10 mouse cellular contexts compared by ENCODE assay signal in the genomic region with DNA sequence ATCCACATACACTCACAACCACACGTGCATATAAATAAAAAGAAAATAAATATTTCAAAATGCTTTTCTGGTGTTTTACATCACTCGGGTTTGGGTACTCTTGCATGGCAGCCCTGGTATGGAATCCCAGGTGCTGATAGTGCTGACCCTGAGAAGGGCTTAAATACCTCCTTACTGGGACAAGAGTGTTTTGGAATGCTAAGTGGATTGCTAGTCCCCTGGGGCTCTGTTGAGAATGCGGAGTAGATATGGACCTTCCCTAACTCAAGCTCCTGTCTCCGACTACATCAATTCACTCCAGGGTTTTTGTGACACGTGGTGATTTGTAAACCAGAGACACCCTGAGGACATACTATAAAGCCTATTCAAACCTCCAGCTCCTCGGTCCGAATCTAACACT. TPM values are rescaled to one million over a fixed set of nuclear protein-coding genes. Genes with fewer than 3 reads are reported as not detected.
DNase-seq lines count a peak whose midpoint lies in the region; ATAC-seq and TF ChIP-seq lines count a peak whose summit lies in the region.
"Had no signal": no experiment of that assay in that cellular context is flagged by ENCODE, and none has a peak within 500 bp of the region (broad histone marks: within the 10 kb centered on the region; RNA-seq: fewer than 3 reads in every experiment).

No protein-coding gene starts in this region.

- no peak overlapping the region for H3K27ac ChIP-seq in cerebellum, adult 2 months (ENCODE audit: insufficient read depth, low read length)
- H3K27ac ChIP-seq in heart, postnatal 0 days (ENCODE audit: low read depth): peak overlapping the region; percentile 69
- peak overlapping the region; percentile 87 for H3K27ac ChIP-seq in lung, embryonic 16.5 days (ENCODE audit: low read length)
- peak overlapping the region; percentile 11; the same call in 1 of the 2 replicates for H3K27ac ChIP-seq in stomach, embryonic 14.5 days (ENCODE audit: low read length)
- H3K27ac ChIP-seq: hindbrain, embryonic 13.5 days; neural tube, embryonic 12.5 days had no signal

- no peaks in the 10 kb centered on the region for H3K36me3 ChIP-seq in heart, postnatal 0 days (replicated peaks; ENCODE audit: control insufficient read depth, insufficient read depth, low read length)
- no peaks in the 10 kb centered on the region for H3K36me3 ChIP-seq in lung, embryonic 16.5 days (ENCODE audit: control insufficient read depth, insufficient read depth, low read length)
- H3K36me3 ChIP-seq in stomach, embryonic 14.5 days (ENCODE audit: control insufficient read depth, insufficient read depth, low read length): no peaks in the 10 kb centered on the region
- H3K36me3 ChIP-seq: hindbrain, embryonic 13.5 days; neural tube, embryonic 12.5 days had no signal

- no peak for TF ChIP-seq EP300 in heart, postnatal 0 days (IDR thresholded peaks at IDR 0.05; ENCODE audit: low read depth)

- 63% methylated on average over 7 of the region's 7 CpGs for WGBS in cerebellum, adult 2 months
- 13% methylated on average over 7 of the region's 7 CpGs for WGBS in heart, postnatal 0 days
- 35% methylated on average over 7 of the region's 7 CpGs for WGBS in lung, embryonic 16.5 days
- 45% methylated on average over 7 of the region's 7 CpGs for WGBS in stomach, embryonic 14.5 days

- H3K4me1 ChIP-seq in cerebellum, adult 2 months (ENCODE audit: control insufficient read depth, insufficient read depth, low read length): peaks cover 33% of the 10 kb centered on the region
- peaks cover 37% of the 10 kb centered on the region for H3K4me1 ChIP-seq in heart, postnatal 0 days (ENCODE audit: control insufficient read depth, insufficient read depth)
- H3K4me1 ChIP-seq in lung, embryonic 16.5 days (replicated peaks; ENCODE audit: control insufficient read depth, insufficient read depth, low read length): peaks cover 40% of the 10 kb centered on the region
- peaks cover 23% of the 10 kb centered on the region for H3K4me1 ChIP-seq in stomach, embryonic 14.5 days (ENCODE audit: control insufficient read depth, insufficient read depth, low read length)

- ATAC-seq in heart, postnatal 0 days (ENCODE audit: insufficient read depth, low read depth): no peak
- ATAC-seq in lung, embryonic 16.5 days (ENCODE audit: low read depth): peak; percentile 23; the same call in 1 of the 2 replicates
- ATAC-seq in stomach, embryonic 14.5 days (ENCODE audit: insufficient number of reproducible peaks, insufficient read depth, low FRiP score, low read depth): no peak

- DNase-seq in cerebellum, adult 11-12 months: peak; percentile 33
- DNase-seq in cerebellum, adult 2 months: no peak
- no peak for DNase-seq in heart, postnatal 0 days (ENCODE audit: low spot score)
- no peak for DNase-seq in heart, adult 9 months (ENCODE audit: low spot score in 2 of 2)
- DNase-seq in lung, adult 18-20 months: no peak
- no peak for DNase-seq in adrenal gland, postnatal 36 days

- H3K4me3 ChIP-seq in cerebellum, adult 2 months (replicated peaks; ENCODE audit: insufficient read depth, low read depth, low read length): no peak overlapping the region
- 0 out of 2 replicates have a peak overlapping the region, but pooled peaks have one; percentile 1 for H3K4me3 ChIP-seq in heart, postnatal 0 days (ENCODE audit: low read depth, low read length)
- 0 out of 2 replicates have a peak overlapping the region, but pooled peaks have one; percentile 4 for H3K4me3 ChIP-seq in lung, embryonic 16.5 days (ENCODE audit: low read length)
- H3K4me3 ChIP-seq in stomach, embryonic 14.5 days (ENCODE audit: low read depth, low read length): no peak overlapping the region
- H3K4me3 ChIP-seq: hindbrain, embryonic 13.5 days; neural tube, embryonic 12.5 days had no signal

- H3K27me3 ChIP-seq in cerebellum, adult 2 months (ENCODE audit: control insufficient read depth, insufficient read depth, low read length): no peaks in the 10 kb centered on the region
- no peaks in the 10 kb centered on the region for H3K27me3 ChIP-seq in heart, postnatal 0 days (ENCODE audit: control insufficient read depth, insufficient read depth, low read length)
- H3K27me3 ChIP-seq in lung, embryonic 16.5 days (ENCODE audit: control insufficient read depth, insufficient read depth, low read depth, low read length): no peaks in the 10 kb centered on the region
- H3K27me3 ChIP-seq in stomach, embryonic 14.5 days (ENCODE audit: control insufficient read depth, insufficient read depth, low read length): no peaks in the 10 kb centered on the region
- H3K27me3 ChIP-seq: hindbrain, embryonic 13.5 days; neural tube, embryonic 12.5 days had no signal

- no peak for TF ChIP-seq POLR2A in cerebellum, adult 2 months (IDR thresholded peaks at IDR 0.05; ENCODE audit: borderline replicate concordance, insufficient read depth, low read length)

- H3K9me3 ChIP-seq in heart, postnatal 0 days (replicated peaks; ENCODE audit: control insufficient read depth, low read length): no peaks in the 10 kb centered on the region
- H3K9me3 ChIP-seq in lung, embryonic 16.5 days (ENCODE audit: control insufficient read depth, low read length): no peaks in the 10 kb centered on the region
- H3K9me3 ChIP-seq in stomach, embryonic 14.5 days (ENCODE audit: control insufficient read depth, low read depth, low read length): no peaks in the 10 kb centered on the region
- H3K9me3 ChIP-seq: hindbrain, embryonic 13.5 days; neural tube, embryonic 12.5 days had no signal

- TF ChIP-seq CTCF in cerebellum, adult 2 months (IDR thresholded peaks at IDR 0.05; ENCODE audit: borderline replicate concordance, insufficient read depth, low read depth, low read length): no peak
- no peak for TF ChIP-seq CTCF in heart, postnatal 0 days (IDR thresholded peaks at IDR 0.05; ENCODE audit: low read depth)

- H3K4me2 ChIP-seq in heart, postnatal 0 days (ENCODE audit: low read depth, low read length): peak overlapping the region; percentile 37
- H3K4me2 ChIP-seq in lung, embryonic 16.5 days (ENCODE audit: low read depth, low read length): peak overlapping the region; percentile 36
- H3K4me2 ChIP-seq in stomach, embryonic 14.5 days (replicated peaks; ENCODE audit: low read depth, low read length): no peak overlapping the region
- H3K4me2 ChIP-seq: hindbrain, embryonic 13.5 days; neural tube, embryonic 12.5 days had no signal

- 0 out of 2 replicates have a peak overlapping the region, but pooled peaks have one; percentile 5 for H3K9ac ChIP-seq in heart, postnatal 0 days (replicated peaks; ENCODE audit: low read depth, low read length)
- peak overlapping the region; percentile 37; the same call in 1 of the 2 replicates for H3K9ac ChIP-seq in lung, embryonic 16.5 days (ENCODE audit: low read length)
- no peak overlapping the region for H3K9ac ChIP-seq in stomach, embryonic 14.5 days (replicated peaks; ENCODE audit: low read depth, low read length)
- H3K9ac ChIP-seq: hindbrain, embryonic 13.5 days; neural tube, embryonic 12.5 days had no signal

RNA-seq across cellular contexts. Expression of a gene that starts 19.1 kb away (rescaled TPM):
- polyA plus RNA-seq in cerebellum, adult 2 months (2012; rRNA removed): 35.6 and 37.5 TPM in 2 replicates
- 42.3 and 42.7 TPM in 2 replicates for total RNA-seq in heart, postnatal 0 days (2014; rRNA removed; ENCODE audit: low replicate concordance)
- polyA plus RNA-seq in heart, postnatal 0 days (2015; fragmentation: Nextera tagmentation; extraction: Ambion mirVana): 25.5 and 28.0 TPM in 2 replicates
- polyA plus RNA-seq in lung, embryonic 16.5 days (2015; fragmentation: Nextera tagmentation; extraction: Ambion mirVana): 28.3 and 28.9 TPM in 2 replicates
- 34.0 and 35.7 TPM in 2 replicates for polyA plus RNA-seq in stomach, embryonic 14.5 days (2014; fragmentation: Nextera tagmentation; extraction: Ambion mirVana)
- total RNA-seq in adrenal gland, postnatal 36 days (2021): 10 to 100 TPM; 65.2 to 70.7 TPM

RNA-seq across cellular contexts. Expression of a gene that starts 45.6 kb away (rescaled TPM):
- polyA plus RNA-seq in cerebellum, adult 2 months (2012; rRNA removed): 5.3 and 6.2 TPM in 2 replicates
- 0.62 and 0.80 TPM in 2 replicates for total RNA-seq in heart, postnatal 0 days (2014; rRNA removed; ENCODE audit: low replicate concordance)
- 0.23 and 0.33 TPM in 2 replicates for polyA plus RNA-seq in heart, postnatal 0 days (2015; fragmentation: Nextera tagmentation; extraction: Ambion mirVana)
- polyA plus RNA-seq in lung, embryonic 16.5 days (2015; fragmentation: Nextera tagmentation; extraction: Ambion mirVana): 1.5 and 2.2 TPM in 2 replicates
- 1.4 and 2.2 TPM in 2 replicates for polyA plus RNA-seq in stomach, embryonic 14.5 days (2014; fragmentation: Nextera tagmentation; extraction: Ambion mirVana)
- total RNA-seq in adrenal gland, postnatal 36 days (2021): 1 to 10 TPM; 3.1 to 5.1 TPM

Comparison
In these comparisons a context has a peak if more than half of its experiments do, and no peak if none do; other contexts are left out.
1. H3K4me3 ChIP-seq: peak in heart, postnatal 0 days (single experiment) and lung, embryonic 16.5 days (single experiment); none in cerebellum, adult 2 months (single experiment) and stomach, embryonic 14.5 days (single experiment).